Mouse (Mus musculus): ENCODE data around the gene Atp6v1e2. TPM values are rescaled to one million over a fixed set of nuclear protein-coding genes. Genes with fewer than 3 reads are reported as not detected.
A peak's percentile ranks its signal among the peaks of the same experiment; 100 is the strongest.

The Atp6v1e2 gene
- not detected in 2 replicates for polyA plus RNA-seq (2016; fragmentation: Nextera tagmentation; extraction: Ambion mirVana)

GRCm38 (mm10) chr17:86947840-86948796 is at the start of gene Atp6v1e2:
Gene Atp6v1e2 (minus strand): TSS chr17:86947897.
- no peak within 1 kb of the TSS for H3K4me3 ChIP-seq
- 0 out of 2 replicates have a peak, but pooled peaks cover 2% of the 10 kb centered on the region for H3K4me1 ChIP-seq (replicated peaks)
- no peak for DNase-seq (ENCODE audit: low spot score)
- WGBS: 86% methylated on average over 28 of the region's 28 CpGs
- H3K27me3 ChIP-seq (ENCODE audit: insufficient read depth, poor library complexity, severe bottlenecking): peaks cover 9% of the 10 kb centered on the region; the same call in 1 of the 2 replicates
- no peaks in the 10 kb centered on the region for H3K36me3 ChIP-seq
- H3K27ac ChIP-seq: no peak within 1 kb of the TSS; the same call in 1 of the 2 replicates
- 0 out of 2 replicates have a peak, but pooled peaks cover 3% of the 10 kb centered on the region for H3K9me3 ChIP-seq

GRCm38 (mm10) chr17:86997323-86997722 is 49.6 kb upstream of the Atp6v1e2 start:
- Histone ChIP-seq H3K27me3 (ENCODE audit: insufficient read depth, poor library complexity, severe bottlenecking) (no peaks in the 10 kb centered on the region), H3K4me1 (replicated peaks) (no peaks in the 10 kb centered on the region), H3K4me3 (no peak overlapping the region), H3K27ac (no peak overlapping the region), H3K9me3 (no peaks in the 10 kb centered on the region), H3K36me3 (peaks cover 27% of the 10 kb centered on the region)
- WGBS: 92% methylated on average over 6 of the region's 6 CpGs
- DNase-seq (ENCODE audit: low spot score): no peak

GRCm38 (mm10) chr17:86991306-86991705 is 43.6 kb upstream of the Atp6v1e2 start:
- peaks cover 4% of the 10 kb centered on the region for H3K36me3 ChIP-seq
- WGBS: 95% methylated on average over 8 of the region's 8 CpGs
- no peak overlapping the region for H3K27ac ChIP-seq
- H3K9me3 ChIP-seq: no peaks in the 10 kb centered on the region
- peaks cover 18% of the 10 kb centered on the region for H3K4me1 ChIP-seq (replicated peaks)
- no peaks in the 10 kb centered on the region for H3K27me3 ChIP-seq (ENCODE audit: insufficient read depth, poor library complexity, severe bottlenecking)
- no peak for DNase-seq (ENCODE audit: low spot score)
- no peak overlapping the region for H3K4me3 ChIP-seq

GRCm38 (mm10) chr17:86988601-86989184 is 41.0 kb upstream of the Atp6v1e2 start:
- DNase-seq (ENCODE audit: low spot score): no peak
- H3K36me3 ChIP-seq: no peaks in the 10 kb centered on the region
- H3K4me3 ChIP-seq: no peak overlapping the region
- H3K9me3 ChIP-seq: no peaks in the 10 kb centered on the region
- no peaks in the 10 kb centered on the region for H3K27me3 ChIP-seq (ENCODE audit: insufficient read depth, poor library complexity, severe bottlenecking)
- H3K27ac ChIP-seq: no peak overlapping the region; the same call in 1 of the 2 replicates
- whole genome bisulfite sequencing: 69% methylated on average over 6 of the region's 6 CpGs
- H3K4me1 ChIP-seq (replicated peaks): peaks cover 37% of the 10 kb centered on the region

GRCm38 (mm10) chr17:86988161-86988560 is 40.5 kb upstream of the Atp6v1e2 start:
- Histone ChIP-seq H3K4me3 (no peak overlapping the region), H3K27ac (no peak overlapping the region; the same call in 1 of the 2 replicates), H3K9me3 (no peaks in the 10 kb centered on the region), H3K4me1 (replicated peaks) (peaks cover 37% of the 10 kb centered on the region), H3K27me3 (ENCODE audit: insufficient read depth, poor library complexity, severe bottlenecking) (no peaks in the 10 kb centered on the region), H3K36me3 (0 out of 2 replicates have a peak, but pooled peaks cover 3% of the 10 kb centered on the region)
- 88% methylated on average over 5 of the region's 5 CpGs for WGBS
- no peak for DNase-seq (ENCODE audit: low spot score)

GRCm38 (mm10) chr17:86986449-86987138 is 38.9 kb upstream of the Atp6v1e2 start:
- WGBS: 57% methylated on average over 17 of the region's 17 CpGs
- Histone ChIP-seq H3K27me3 (ENCODE audit: insufficient read depth, poor library complexity, severe bottlenecking) (no peaks in the 10 kb centered on the region), H3K4me3 (no peak overlapping the region), H3K36me3 (peaks cover 8% of the 10 kb centered on the region; the same call in 1 of the 2 replicates), H3K9me3 (no peaks in the 10 kb centered on the region), H3K27ac (peak overlapping the region; percentile 36), H3K4me1 (replicated peaks) (peaks cover 41% of the 10 kb centered on the region)
- peak; percentile 38 for DNase-seq (ENCODE audit: low spot score)

- Histone ChIP-seq H3K27ac (no peak overlapping the region), H3K9me3 (no peaks in the 10 kb centered on the region), H3K4me3 (no peak overlapping the region), H3K4me1 (replicated peaks) (peaks cover 34% of the 10 kb centered on the region), H3K27me3 (ENCODE audit: insufficient read depth, poor library complexity, severe bottlenecking) (no peaks in the 10 kb centered on the region), H3K36me3 (peaks cover 32% of the 10 kb centered on the region)
- 72% methylated on average over 9 of the region's 9 CpGs for WGBS
- no peak for DNase-seq (ENCODE audit: low spot score)
These were observed 34.8 kb upstream of the Atp6v1e2 start for GRCm38 (mm10) chr17:86982497-86982896.

GRCm38 (mm10) chr17:86981701-86982100 is 34.0 kb upstream of the Atp6v1e2 start:
- 95% methylated on average over 2 of the region's 2 CpGs for WGBS
- Histone ChIP-seq H3K27ac (no peak overlapping the region), H3K4me3 (no peak overlapping the region), H3K36me3 (peaks cover 32% of the 10 kb centered on the region), H3K4me1 (replicated peaks) (peaks cover 27% of the 10 kb centered on the region), H3K27me3 (ENCODE audit: insufficient read depth, poor library complexity, severe bottlenecking) (no peaks in the 10 kb centered on the region), H3K9me3 (no peaks in the 10 kb centered on the region)
- DNase-seq (ENCODE audit: low spot score): no peak

- 97% methylated on average over 1 of the region's 1 CpGs for WGBS
- Histone ChIP-seq H3K4me1 (replicated peaks) (peaks cover 22% of the 10 kb centered on the region), H3K27ac (no peak overlapping the region), H3K27me3 (ENCODE audit: insufficient read depth, poor library complexity, severe bottlenecking) (no peaks in the 10 kb centered on the region), H3K36me3 (peaks cover 34% of the 10 kb centered on the region), H3K4me3 (no peak overlapping the region), H3K9me3 (no peaks in the 10 kb centered on the region)
- DNase-seq (ENCODE audit: low spot score): no peak
These were observed 33.5 kb upstream of the Atp6v1e2 start for GRCm38 (mm10) chr17:86981205-86981604.

- Histone ChIP-seq H3K9me3 (no peaks in the 10 kb centered on the region), H3K36me3 (peaks cover 58% of the 10 kb centered on the region), H3K4me3 (no peak overlapping the region), H3K27ac (no peak overlapping the region), H3K27me3 (ENCODE audit: insufficient read depth, poor library complexity, severe bottlenecking) (no peaks in the 10 kb centered on the region), H3K4me1 (replicated peaks) (0 out of 2 replicates have a peak, but pooled peaks cover 4% of the 10 kb centered on the region)
- DNase-seq (ENCODE audit: low spot score): no peak
- 92% methylated on average over 6 of the region's 6 CpGs for WGBS
These were observed 30.8 kb upstream of the Atp6v1e2 start for GRCm38 (mm10) chr17:86978496-86978895.

- Histone ChIP-seq H3K36me3 (peaks cover 52% of the 10 kb centered on the region), H3K4me1 (replicated peaks) (no peaks in the 10 kb centered on the region), H3K9me3 (no peaks in the 10 kb centered on the region), H3K27me3 (ENCODE audit: insufficient read depth, poor library complexity, severe bottlenecking) (no peaks in the 10 kb centered on the region), H3K4me3 (no peak overlapping the region), H3K27ac (no peak overlapping the region)
- DNase-seq (ENCODE audit: low spot score): no peak
- 87% methylated on average over 10 of the region's 10 CpGs for WGBS
These were observed 28.7 kb upstream of the Atp6v1e2 start for GRCm38 (mm10) chr17:86976387-86976786.

GRCm38 (mm10) chr17:86973097-86973496 is 25.4 kb upstream of the Atp6v1e2 start:
- no peaks in the 10 kb centered on the region for H3K27me3 ChIP-seq (ENCODE audit: insufficient read depth, poor library complexity, severe bottlenecking)
- no peak overlapping the region for H3K4me3 ChIP-seq
- no peak for DNase-seq (ENCODE audit: low spot score)
- H3K27ac ChIP-seq: no peak overlapping the region
- H3K36me3 ChIP-seq: peaks cover 49% of the 10 kb centered on the region
- peaks cover 8% of the 10 kb centered on the region; the same call in 1 of the 2 replicates for H3K4me1 ChIP-seq (replicated peaks)
- WGBS: 97% methylated on average over 2 of the region's 2 CpGs
- H3K9me3 ChIP-seq: no peaks in the 10 kb centered on the region

Data from hindbrain, embryonic 10.5 days (tissue).